Mouse (Mus musculus) gastrocnemius, postnatal 14 days (tissue): ENCODE measurements around the gene Ubtd1. TPM values are rescaled to one million over a fixed set of nuclear protein-coding genes. Genes with fewer than 3 reads are reported as not detected.
A peak's percentile ranks its signal among the peaks of the same experiment; 100 is the strongest.

Experiments
- DNase-seq: peaks from one replicate; pipeline ENCODE4 v3.0.0; 2021; ENCODE audit warnings: mixed read lengths
- intact Hi-C: fragments of 180-260 bp; cut with DNase I; formaldehyde crosslinking; loops from one replicate; pipeline ENCODE4 v1.15.1; 2025; ENCODE audit warnings: low total_unique reads
- total RNA-seq, 2 experiments: library from RNA; stranded (reverse); gene quantifications; 2 replicates each; pipeline ENCODE4 v1.2.3; 2021

The Ubtd1 gene
- total RNA-seq, 2 experiments from 2014 or later = 14.8 to 17.4 TPM

DNA sequence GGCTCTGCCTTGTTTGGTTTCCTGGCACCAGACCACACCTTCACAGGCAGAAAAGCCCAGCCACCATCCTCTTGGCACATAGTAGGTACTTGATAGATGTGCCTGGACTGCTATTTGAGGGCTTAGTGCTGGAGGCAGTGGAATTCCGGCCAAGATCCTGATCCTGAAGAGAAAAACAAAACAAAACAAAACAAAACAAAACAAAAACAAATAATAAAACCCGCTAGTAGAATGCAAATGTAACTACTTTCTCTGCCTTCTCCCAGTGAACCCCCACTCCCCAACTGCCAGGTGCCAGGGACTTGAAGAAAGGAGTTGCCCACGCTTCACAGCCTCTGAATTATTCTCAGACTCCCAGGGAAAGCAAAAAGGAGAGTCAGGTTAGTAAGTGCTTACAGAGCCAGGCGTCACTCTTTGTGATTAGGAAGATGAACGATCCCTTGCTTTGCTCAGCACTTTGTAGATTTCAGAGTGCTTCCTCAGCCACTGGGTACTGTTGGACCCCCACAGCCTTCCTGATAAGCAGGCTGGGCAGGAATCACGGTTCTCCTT lies 10.4 kb downstream of the Ubtd1 start:
- DNase-seq = no peak
- intact Hi-C loops = no loop called here

DNA sequence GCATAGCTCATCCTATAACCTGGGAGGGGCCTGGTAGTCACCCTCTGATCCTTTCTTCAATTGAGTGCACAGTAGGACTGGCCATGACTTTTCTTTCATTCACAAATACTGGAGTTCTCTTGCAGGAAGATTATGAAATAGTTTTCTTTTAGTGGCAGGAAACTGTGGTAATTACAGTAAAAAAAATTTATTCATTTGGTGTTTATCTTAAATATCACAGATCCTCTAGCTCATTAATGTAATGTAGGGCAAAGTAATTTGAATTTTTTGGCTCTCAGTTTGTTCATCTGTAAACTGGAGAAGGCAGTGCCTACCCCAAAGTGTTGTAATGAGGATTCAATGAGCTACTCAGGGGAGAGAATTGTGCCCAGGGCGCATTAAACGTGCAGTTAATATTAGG lies 11.4 kb downstream of the Ubtd1 start:
- intact Hi-C loops = no loop called here
- DNase-seq = no peak

DNA sequence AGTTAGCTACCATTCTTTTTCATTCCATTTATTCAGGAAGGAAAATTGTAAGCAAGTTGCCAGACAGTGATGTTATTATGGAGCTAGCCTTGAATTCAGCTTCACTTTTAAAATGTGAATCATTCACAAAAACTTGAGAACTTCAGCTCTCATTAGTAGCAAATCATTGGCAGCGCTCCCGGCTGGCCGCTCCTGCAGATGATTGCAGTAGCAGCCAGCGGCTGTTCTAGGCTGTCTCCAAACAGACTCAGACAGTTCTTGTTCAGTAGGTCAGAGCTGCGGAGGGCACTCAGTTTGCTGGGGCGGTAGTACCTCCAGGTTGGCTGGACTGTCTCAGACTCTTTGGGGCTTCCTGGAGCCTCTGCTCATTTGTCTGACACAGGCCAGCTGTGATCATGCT lies 11.9 kb downstream of the Ubtd1 start:
- intact Hi-C loops = no loop called here
- peak; percentile 94 for DNase-seq

DNA sequence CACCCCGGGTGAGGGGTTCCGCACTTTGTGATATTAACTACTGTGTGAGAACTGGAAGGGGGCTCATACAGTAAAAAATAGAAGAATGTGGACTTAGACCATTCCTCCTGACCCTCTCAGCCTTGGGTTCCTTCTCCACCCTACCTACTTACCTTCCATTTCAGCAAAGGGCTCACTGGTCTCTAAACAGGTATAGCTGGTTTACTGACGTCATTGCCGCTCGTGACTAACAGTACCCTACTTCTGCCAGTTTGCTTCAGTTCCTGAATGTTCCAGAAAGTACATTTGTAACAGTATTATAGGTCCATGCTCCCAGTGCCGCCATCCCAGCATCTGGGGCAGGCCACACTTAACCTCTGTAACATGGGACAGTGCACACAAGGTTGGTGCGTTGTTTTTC lies 12.5 kb downstream of the Ubtd1 start:
- intact Hi-C loops = no loop called here

DNA sequence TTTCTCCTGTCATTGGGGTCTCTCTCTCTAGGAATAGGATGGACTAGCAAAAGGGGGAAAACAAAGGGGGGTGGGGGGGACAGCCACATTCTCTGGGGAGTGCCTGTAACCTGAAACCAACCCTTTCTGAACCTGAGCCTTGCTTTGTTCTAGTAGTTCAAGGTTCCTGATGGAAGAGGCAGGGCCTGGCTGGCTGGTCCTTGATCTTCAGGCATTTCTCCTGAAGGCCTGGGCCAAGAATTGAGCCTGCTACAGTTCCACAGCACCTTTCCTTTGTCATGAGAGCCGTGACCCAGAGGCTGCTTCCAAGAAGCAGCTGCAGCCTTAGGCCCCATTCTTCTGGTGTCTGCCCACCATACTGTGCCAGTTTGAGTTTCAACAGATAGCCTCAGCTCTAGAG lies 13.9 kb downstream of the Ubtd1 start:
- DNase-seq = no peak
- intact Hi-C loops = no loop called here

More for the DNA sequence above, 12.5 kb downstream of the Ubtd1 start:
- DNase-seq = no peak

DNA sequence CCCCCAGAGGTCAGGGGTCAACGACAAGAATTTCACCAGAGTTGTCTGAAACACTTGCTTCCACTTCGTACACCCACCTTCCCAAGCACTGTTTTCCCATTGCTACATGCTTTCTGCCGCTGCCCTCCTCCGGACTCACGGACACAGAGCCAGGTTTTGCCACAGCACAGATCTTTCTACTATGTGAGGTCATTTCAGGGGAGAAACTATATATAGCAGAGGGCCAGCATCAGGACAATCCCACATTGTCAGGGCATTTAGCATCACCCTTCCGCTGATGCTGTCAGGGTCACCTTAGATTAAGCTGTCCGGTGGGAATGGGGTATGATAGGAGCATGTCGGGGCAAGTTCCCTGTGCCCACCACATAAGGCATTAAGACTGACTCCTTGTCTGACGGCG lies 15.5 kb downstream of the Ubtd1 start:
- intact Hi-C loops = no loop called here
- DNase-seq = no peak

DNA sequence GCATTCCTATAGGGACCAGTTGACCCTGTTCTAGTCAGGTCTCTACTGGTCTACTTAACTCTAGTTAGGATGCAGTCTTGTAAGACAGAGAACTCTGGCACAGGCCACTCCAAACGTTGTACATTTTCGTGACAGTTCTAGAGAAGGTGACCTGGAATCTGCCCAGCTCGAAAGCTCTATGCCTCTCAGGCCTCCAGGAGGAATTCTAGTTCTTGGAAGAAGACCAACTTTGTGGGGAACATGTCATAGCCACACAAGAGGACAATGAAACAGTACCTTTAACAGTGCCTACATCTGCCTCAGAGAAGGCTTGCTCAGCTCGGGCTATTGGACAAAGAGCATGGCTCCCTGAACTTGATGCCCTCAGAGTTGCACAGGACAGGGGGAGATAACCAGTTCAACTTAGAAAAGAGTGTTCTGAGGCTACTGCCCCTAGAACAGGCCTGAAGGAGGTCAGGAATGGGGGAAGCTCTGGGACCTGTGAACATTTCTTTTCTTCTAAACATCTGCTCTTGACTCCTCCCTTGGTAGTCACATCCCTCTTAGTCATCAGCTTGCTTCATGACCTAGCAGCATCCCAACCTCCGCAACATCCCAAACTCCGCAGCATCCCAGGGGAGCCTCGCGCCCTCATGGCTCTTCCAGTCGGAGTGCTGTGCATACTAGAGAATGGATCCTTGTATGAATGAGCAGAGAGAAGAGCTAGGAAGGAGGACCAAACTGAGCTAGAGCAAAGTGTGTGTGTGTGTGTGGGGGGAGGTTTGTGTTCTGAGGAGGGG lies 17.4 kb downstream of the Ubtd1 start:
- intact Hi-C loops = no loop called here
- no peak for DNase-seq

DNA sequence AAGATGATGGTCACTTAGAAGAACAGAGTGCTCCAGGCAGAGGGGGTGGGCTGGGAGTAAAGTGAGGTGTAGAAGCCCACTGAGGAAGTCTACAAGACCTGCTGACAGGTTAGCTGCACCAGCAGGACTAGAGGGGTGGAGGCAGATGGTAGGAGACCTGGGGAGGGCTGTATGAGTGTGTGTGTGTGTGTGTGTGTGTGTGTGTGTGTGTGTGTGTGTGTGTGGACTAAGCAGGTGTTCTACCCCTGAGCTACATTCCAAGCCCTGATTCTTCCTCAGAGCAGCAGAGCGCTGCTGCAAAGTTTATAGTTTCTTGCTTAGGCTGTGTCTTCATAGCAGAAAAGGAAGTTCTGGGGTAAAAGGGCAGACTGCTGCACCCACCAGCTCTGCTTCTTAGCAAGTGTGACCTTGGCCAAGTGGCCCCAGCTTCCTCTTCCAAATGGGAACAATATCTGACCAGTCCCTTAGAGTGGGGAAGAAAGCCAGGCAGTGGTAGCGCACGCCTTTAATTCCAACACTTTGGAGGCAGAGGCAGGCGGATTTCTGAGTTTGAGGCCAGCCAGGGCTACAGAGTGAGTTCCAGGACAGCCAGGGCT lies 18.2 kb downstream of the Ubtd1 start:
- no peak for DNase-seq
- intact Hi-C loops = no loop called here

DNA sequence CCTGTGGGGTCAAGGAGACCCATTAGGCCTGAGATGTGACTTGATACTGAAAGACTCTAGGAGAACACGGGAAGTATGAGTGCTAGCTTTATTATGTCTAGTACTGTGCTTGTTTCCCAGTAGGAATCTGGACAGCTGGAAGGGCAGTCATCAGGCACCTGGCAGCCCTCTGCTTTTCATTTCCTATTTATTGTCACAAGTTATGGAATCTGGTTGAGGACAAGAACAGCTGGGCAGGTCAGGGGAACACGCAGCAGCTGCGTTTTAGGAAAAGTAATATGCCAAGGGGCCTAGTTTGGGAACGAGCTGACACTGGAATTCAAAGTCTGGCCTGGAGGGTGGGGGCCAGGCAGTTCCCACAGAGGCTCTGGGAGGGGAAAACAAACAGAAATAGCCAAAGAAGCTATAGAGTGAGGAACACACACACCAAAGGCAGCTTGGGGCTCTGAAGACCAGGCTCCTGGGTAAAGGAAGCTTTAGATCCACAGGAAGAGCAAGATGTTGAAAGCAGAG lies 18.9 kb downstream of the Ubtd1 start:
- intact Hi-C loops = no loop called here
- DNase-seq = peak; percentile 55

DNA sequence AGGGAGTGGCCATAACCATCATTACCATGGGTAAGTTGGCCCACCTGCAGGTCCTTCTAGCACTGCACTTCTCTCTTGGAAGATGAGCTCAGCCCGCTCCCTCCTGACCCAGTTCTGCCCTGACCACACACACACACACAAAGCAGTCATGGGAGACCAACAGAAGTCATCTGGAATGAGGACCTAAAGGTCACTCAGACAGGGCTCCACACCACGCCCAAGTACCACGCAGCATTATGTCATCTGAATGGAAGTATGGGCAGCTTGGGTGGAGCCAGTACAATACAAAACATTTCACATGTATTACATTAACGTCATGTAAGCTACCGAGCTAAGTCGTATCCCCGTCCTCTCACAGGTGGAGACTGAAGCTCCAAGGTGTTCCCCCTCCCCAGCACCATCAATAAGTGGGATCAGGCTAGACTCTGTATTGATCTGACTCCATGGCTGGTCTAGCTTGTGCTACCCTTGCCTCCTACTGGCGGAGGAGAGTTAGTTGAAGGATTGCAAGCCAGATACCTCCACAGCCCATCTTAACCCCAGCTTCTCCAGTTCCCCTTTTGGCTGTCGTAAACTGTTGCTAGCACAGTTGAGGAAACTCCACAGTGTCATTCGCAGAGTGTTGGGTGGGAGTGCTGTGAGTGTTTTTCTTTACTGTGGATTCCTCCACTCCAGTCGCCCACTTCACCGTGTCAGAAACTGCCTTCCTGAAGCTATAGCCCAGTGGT lies 19.9 kb downstream of the Ubtd1 start:
- no peak for DNase-seq
- intact Hi-C loops = no loop called here

DNA sequence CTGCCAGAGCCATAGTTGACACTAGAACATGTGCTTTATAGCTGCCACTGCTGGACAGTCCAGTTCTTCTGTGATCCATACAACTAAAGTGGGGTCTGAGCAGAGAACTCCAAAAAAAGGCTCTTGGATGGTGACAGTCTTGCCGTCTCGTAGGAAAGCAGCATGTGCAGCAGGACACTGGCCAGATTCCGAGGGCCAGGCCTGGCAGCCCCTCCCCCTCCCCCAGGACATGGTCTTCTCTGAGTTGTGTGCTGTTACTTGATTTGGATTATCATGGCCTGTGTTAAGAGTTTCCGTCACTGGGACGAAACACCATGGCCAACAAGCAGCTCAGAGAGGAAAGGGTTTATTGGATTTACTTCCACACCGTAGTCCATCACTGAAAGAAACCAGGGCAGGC lies 22.7 kb downstream of the Ubtd1 start:
- intact Hi-C loops = no loop called here
- DNase-seq = no peak

DNA sequence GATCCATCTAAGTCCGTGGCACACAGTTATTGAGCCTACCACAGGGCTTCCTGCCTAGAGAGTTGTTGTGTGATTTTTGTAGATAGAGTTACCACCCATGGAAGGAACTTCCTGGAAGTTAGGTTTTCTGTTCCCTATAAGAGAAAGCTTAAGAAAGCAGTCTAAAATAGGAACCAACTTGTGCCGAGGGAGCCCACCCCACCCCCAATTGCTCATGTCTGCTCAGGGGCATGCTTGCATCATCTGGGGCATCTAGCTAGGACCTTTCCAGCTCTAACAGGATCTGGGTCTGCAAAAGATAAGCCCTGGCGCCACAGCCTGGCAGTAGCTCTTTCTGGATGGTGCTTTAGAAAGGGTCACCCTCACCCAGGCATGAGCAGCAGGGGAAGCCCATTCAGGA lies 24.1 kb downstream of the Ubtd1 start:
- intact Hi-C loops = no loop called here
- no peak for DNase-seq

DNA sequence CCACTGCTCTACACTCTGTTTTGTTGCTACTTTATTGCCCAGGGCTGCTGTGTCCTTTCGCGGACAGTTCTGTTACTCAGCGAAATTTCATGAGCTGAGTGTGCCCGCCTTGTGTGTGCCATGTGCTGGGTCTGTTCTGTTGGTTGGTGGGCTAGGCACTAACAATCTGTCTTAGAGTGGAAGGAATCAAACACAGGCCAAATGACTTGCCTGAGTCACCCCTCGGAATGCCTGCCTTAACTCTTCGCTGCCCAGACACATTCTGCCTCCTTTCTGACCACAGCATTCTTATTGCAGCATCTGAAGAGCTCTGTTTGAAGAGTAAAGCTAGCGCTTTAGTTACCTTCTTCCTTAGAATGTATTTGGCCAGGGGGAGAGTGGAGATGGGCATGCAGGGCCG lies 25.0 kb downstream of the Ubtd1 start:
- no peak for DNase-seq
- intact Hi-C loops = no loop called here

DNA sequence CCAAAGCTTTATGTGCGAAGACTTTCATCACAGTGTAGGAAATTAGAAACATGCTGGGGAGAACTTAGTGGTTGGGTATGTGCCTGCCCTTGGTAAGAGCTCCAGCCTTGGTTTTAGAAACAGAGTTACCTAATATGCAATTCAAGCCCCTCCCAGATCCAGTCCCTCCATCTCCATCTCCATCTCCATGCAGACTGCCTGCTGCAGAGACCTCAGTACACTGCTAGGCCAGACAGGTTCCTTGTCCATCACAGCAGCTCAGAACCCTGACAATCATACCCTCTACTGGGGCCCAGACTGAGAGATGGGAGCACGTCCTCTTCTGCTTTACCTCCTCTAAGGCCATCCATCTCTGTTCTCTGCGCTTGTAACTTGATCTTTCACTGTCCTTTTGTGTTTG lies 27.0 kb downstream of the Ubtd1 start:
- DNase-seq = no peak
- intact Hi-C loops = no loop called here

DNA sequence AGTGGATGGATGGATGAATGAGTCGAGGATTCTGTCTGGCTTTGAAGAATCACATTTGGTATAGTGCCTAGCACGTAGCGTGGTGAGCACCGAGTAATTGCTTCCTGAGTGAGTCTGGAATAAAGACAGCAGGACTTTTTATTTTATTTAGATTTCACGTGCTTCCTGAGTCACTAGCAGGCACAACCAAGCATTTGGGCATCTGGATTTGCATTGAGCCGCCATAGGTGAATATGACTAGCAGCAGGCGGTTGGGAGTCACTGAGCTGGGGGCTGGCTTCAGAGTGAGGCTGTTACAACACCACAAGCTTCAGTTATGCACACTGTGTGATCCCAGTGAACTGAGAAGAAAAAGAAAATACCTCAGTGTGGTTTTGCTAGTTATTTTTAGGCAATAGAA lies 27.5 kb downstream of the Ubtd1 start:
- DNase-seq = no peak

DNA sequence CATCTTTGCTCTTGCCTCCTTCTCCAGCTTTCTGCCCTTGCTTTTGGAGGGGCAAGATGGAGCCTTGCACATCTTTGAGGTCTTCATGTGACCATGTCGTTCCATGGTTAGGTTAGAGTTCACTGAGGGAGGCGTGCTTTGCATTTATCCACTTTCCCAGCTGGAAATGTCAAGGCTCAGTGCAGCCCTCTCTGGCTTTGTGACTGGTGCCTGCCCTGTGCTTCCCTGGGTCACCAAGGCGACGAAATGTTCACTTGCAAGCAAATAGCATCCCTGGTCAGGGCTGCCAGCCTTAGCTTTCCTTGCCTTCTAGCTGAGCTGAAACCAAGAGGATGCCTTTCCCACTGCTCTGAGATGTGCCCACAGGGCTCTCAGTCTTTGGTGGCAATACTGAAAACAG lies 28.9 kb downstream of the Ubtd1 start:
- no peak for DNase-seq
- intact Hi-C loops = no loop called here

More for the DNA sequence above, 27.5 kb downstream of the Ubtd1 start:
- intact Hi-C loops = no loop called here

DNA sequence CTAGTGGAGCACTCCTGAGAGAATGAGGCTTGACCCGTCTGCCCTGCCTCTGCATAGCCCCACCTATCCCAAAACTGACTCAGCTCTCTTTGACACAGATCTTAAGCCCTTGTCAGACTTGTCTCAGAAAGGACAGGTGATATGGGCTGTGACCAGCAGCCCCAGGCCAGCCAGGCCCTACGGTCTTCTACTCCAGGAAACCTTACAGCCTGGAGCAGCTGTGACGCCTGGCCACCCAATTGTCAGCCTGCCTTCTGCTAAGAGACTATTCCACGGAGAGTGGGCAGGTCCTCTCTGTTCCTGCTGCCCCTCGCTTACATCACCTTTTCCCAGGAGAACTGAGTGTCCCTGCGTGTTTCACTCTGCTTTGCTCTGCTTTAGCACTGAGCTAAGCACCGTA lies 29.6 kb downstream of the Ubtd1 start:
- no peak for DNase-seq
- intact Hi-C loops = no loop called here

DNA sequence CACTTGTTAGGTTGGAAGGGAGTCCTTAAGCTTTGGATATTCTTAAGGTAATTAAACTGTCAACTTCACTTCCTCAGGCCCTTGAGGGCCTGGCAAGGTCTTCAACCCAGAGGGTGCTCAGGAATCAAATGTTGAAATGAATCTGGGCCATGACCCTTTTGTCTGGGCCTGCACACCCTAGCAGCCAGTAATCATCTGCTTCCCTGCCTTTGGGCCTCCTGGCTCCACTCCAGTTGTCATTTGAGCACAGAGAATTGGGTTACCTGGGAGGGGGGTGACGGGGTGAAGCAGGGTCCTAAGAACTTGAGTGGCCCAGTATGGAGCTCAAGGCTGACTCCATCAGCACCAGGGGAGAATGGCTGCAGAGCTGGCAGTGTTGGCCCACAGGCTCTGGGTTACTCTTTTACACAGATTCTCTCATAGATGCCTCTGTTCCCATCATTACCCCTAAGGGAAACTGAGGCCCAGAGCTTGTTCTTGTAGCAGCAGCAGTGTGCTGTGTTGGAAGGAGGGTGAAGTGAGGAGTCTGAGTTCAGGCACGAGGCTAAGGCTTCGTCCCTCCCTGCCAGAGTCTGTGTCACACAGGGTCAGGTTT lies 32.8 kb downstream of the Ubtd1 start:
- DNase-seq = peak; percentile 45
- intact Hi-C loops = no loop called here

DNA sequence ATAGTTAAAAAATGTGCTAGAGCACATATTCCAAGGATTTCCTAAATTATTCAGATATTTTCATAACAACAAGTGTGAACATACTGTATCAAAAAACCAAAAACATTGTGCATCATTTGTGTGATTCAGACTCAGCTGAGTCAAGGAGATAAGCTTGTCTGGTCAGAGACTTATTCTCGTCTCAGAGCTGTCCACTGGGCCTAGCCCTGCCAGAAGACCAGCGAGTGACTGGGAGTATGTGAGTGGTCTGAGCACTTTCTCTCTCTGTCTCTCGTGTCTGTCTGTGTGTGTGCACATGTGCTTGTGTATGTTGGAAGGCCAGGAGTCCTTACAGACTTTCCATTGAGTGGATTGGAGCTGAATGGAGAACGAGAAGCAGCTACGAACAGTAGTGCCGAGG lies 33.4 kb downstream of the Ubtd1 start:
- intact Hi-C loops = no loop called here
- DNase-seq = no peak

DNA sequence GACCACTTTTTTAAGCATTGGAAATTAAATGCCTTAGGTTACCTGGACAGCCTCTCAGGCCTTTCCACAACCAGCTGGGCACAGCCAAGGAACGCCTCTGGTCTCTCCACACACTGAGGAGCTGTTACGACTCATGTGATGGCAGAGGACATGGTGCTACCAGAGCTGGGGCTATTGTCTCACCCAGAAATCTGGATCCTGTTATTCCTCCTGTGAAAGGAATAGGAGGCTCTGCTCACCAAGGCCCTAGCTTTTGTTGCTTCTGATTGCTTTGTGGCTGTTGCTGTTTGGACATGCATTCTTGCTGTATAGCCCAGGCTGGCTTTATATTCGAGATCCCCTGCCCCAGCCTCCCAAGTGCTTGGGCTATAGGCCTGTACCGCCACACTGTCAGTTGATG lies 34.7 kb downstream of the Ubtd1 start:
- DNase-seq = no peak
- intact Hi-C loops = no loop called here
